Mouse (Mus musculus) MEL (cell line): Measurements from ENCODE around the gene Scap. TPM values are rescaled to one million over a fixed set of nuclear protein-coding genes. Genes with fewer than 3 reads are reported as not detected.

Source experiments
- DNase-seq: peaks from one replicate; pipeline ENCODE4 v3.0.0; 2011; ENCODE audit warnings: low read depth, low spot score
- H3K27ac ChIP-seq: 2 replicates; pipeline ENCODE4 v1.5.1; 2012; ENCODE audit warnings: low read depth, mild to moderate bottlenecking, control low read depth, low read length, moderate library complexity; ENCODE audit not compliant: control insufficient read depth
- H3K27me3 ChIP-seq, 2 experiments: fragments of 150-350 bp in 1 of 2; sonication (generic) in 1 of 2; 2 replicates each; pipeline ENCODE4 v1.6.1; 2012; ENCODE audit warnings: low read length in 2 of 2, mild to moderate bottlenecking in 2 of 2, improper control_type of control experiment in 1 of 2, moderate library complexity in 1 of 2; ENCODE audit not compliant: insufficient read depth in 2 of 2, control insufficient read depth in 1 of 2
- H3K36me3 ChIP-seq, 2 experiments: 2 replicates each; pipeline ENCODE4 v1.6.1; 2012 to 2014; ENCODE audit warnings: low read length in 2 of 2, improper control_type of control experiment in 1 of 2, inconsistent platforms in 1 of 2, mild to moderate bottlenecking in 1 of 2; ENCODE audit not compliant: insufficient read depth in 2 of 2, control insufficient read depth in 1 of 2
- H3K4me1 ChIP-seq, 2 experiments: fragments of 150-350 bp in 1 of 2; sonication (generic) in 1 of 2; 2 replicates each; pipeline ENCODE4 v1.6.1; 2012; ENCODE audit warnings: low read length in 2 of 2, improper control_type of control experiment in 1 of 2, mild to moderate bottlenecking in 1 of 2; ENCODE audit not compliant: insufficient read depth in 2 of 2, control insufficient read depth in 1 of 2
- H3K4me3 ChIP-seq, 2 experiments: fragments of 150-350 bp in 1 of 2; sonication (generic) in 1 of 2; 2 replicates each; pipeline ENCODE4 v1.5.1; 2012; ENCODE audit warnings: low read depth in 2 of 2, low read length in 2 of 2, mild to moderate bottlenecking in 2 of 2, moderate library complexity in 2 of 2, control low read depth in 1 of 2, improper control_type of control experiment in 1 of 2; ENCODE audit not compliant: control insufficient read depth in 1 of 2, insufficient read depth in 1 of 2
- H3K79me2 ChIP-seq: 2 replicates; pipeline ENCODE4 v1.6.1; 2012; ENCODE audit warnings: mild to moderate bottlenecking, low read length, moderate library complexity; ENCODE audit not compliant: control insufficient read depth, poor library complexity, insufficient read depth
- H3K9ac ChIP-seq: 2 replicates; pipeline ENCODE4 v1.6.1; 2012; ENCODE audit warnings: low read depth, mild to moderate bottlenecking, control low read depth, low read length, moderate library complexity; ENCODE audit not compliant: control insufficient read depth, poor library complexity, severe bottlenecking
- H3K9me3 ChIP-seq: fragments of 150-350 bp; sonication (generic); replicated peaks from 2 replicates; pipeline ENCODE4 v1.6.1; 2012; ENCODE audit warnings: mild to moderate bottlenecking, low read length, improper control_type of control experiment, moderate library complexity; ENCODE audit not compliant: insufficient read depth
- BHLHE40 ChIP-seq: IDR thresholded peaks from 2 replicates; pipeline ENCODE4 v1.6.1; 2012; ENCODE audit warnings: low read depth, mild to moderate bottlenecking, inconsistent platforms, low read length, improper control_type of control experiment, borderline replicate concordance
- CHD1 ChIP-seq: IDR thresholded peaks from 2 replicates; pipeline ENCODE4 v1.6.1; 2012; ENCODE audit warnings: low read depth, mild to moderate bottlenecking, inconsistent platforms, low read length, improper control_type of control experiment
- CHD2 ChIP-seq: IDR thresholded peaks from 2 replicates; pipeline ENCODE4 v1.6.1; 2011; ENCODE audit warnings: low read length, improper control_type of control experiment
- CTCF ChIP-seq, 3 experiments: IDR thresholded peaks in 2 of 3; conservative IDR thresholded peaks in 1 of 3; 2 replicates each; pipeline ENCODE4 v1.5.1; 2011 to 2012; ENCODE audit warnings: low read length in 3 of 3, low read depth in 2 of 3, mild to moderate bottlenecking in 2 of 3, improper control_type of control experiment in 1 of 3, inconsistent platforms in 1 of 3, mixed read lengths in 1 of 3, moderate library complexity in 1 of 3; ENCODE audit not compliant: control insufficient read depth in 1 of 3, insufficient read depth in 1 of 3, poor library complexity in 1 of 3, severe bottlenecking in 1 of 3
- E2F4 ChIP-seq: IDR thresholded peaks from 2 replicates; pipeline ENCODE4 v1.6.1; 2011; ENCODE audit warnings: low read depth, low read length, improper control_type of control experiment, borderline replicate concordance
- EP300 ChIP-seq, 2 experiments: IDR thresholded peaks; 2 replicates each; pipeline ENCODE4 v1.6.1; 2011; ENCODE audit warnings: improper control_type of control experiment in 2 of 2, low read length in 2 of 2, low read depth in 1 of 2, mild to moderate bottlenecking in 1 of 2
- ETS1 ChIP-seq: IDR thresholded peaks from 2 replicates; pipeline ENCODE4 v1.6.1; 2012; ENCODE audit warnings: low read depth, mild to moderate bottlenecking, inconsistent platforms, low read length, improper control_type of control experiment, moderate library complexity
- GABPA ChIP-seq: IDR thresholded peaks from 2 replicates; pipeline ENCODE4 v1.6.1; 2012; ENCODE audit warnings: low read depth, mild to moderate bottlenecking, inconsistent platforms, low read length, improper control_type of control experiment, moderate library complexity
- GATA1 ChIP-seq: IDR thresholded peaks from 2 replicates; pipeline ENCODE4 v1.6.1; 2011; ENCODE audit warnings: low read depth, low read length, improper control_type of control experiment
- HCFC1 ChIP-seq: IDR thresholded peaks from 2 replicates; pipeline ENCODE4 v1.6.1; 2012; ENCODE audit warnings: low read depth, mild to moderate bottlenecking, inconsistent platforms, low read length, improper control_type of control experiment, moderate library complexity
- JUND ChIP-seq: IDR thresholded peaks from 2 replicates; pipeline ENCODE4 v1.6.1; 2011; ENCODE audit warnings: low read depth, mild to moderate bottlenecking, improper control_type of control experiment, low read length
- KAT2A ChIP-seq: conservative IDR thresholded peaks from 2 replicates; pipeline ENCODE4 v1.6.1; 2012; ENCODE audit warnings: low read depth, low read length, improper control_type of control experiment, inconsistent platforms
- MAFK ChIP-seq: IDR thresholded peaks from 2 replicates; pipeline ENCODE4 v1.6.1; 2011; ENCODE audit warnings: low read depth, mild to moderate bottlenecking, low read length, improper control_type of control experiment, borderline replicate concordance
- MAX ChIP-seq: IDR thresholded peaks from 2 replicates; pipeline ENCODE4 v1.6.1; 2011; ENCODE audit warnings: low read length, improper control_type of control experiment
- MAZ ChIP-seq: IDR thresholded peaks from 2 replicates; pipeline ENCODE4 v1.6.1; 2012; ENCODE audit warnings: low read depth, mild to moderate bottlenecking, inconsistent platforms, low read length, improper control_type of control experiment
- MEF2A ChIP-seq: IDR thresholded peaks from 2 replicates; pipeline ENCODE4 v1.6.1; 2014; ENCODE audit warnings: low read depth, mild to moderate bottlenecking, inconsistent platforms, low read length, improper control_type of control experiment; ENCODE audit not compliant: poor library complexity, insufficient replicate concordance, severe bottlenecking; ENCODE audit errors: extremely low read depth
- MXI1 ChIP-seq: IDR thresholded peaks from 2 replicates; pipeline ENCODE4 v1.6.1; 2011; ENCODE audit warnings: mild to moderate bottlenecking, low read depth, low read length, improper control_type of control experiment
- MYB ChIP-seq: IDR thresholded peaks from 2 replicates; pipeline ENCODE4 v1.6.1; 2011; ENCODE audit warnings: mild to moderate bottlenecking, low read depth, low read length, improper control_type of control experiment
- MYC ChIP-seq: IDR thresholded peaks from 2 replicates; pipeline ENCODE4 v1.6.1; 2011; ENCODE audit warnings: low read depth, mild to moderate bottlenecking, low read length, improper control_type of control experiment, moderate library complexity
- NELFE ChIP-seq: IDR thresholded peaks from 2 replicates; pipeline ENCODE4 v1.6.1; 2011; ENCODE audit warnings: low read depth, low read length, improper control_type of control experiment
- POLR2A ChIP-seq, 2 experiments: IDR thresholded peaks; 2 replicates each; pipeline ENCODE4 v1.6.1; 2011 to 2012; ENCODE audit warnings: low read length in 2 of 2, mild to moderate bottlenecking in 2 of 2, control low read depth in 1 of 2, improper control_type of control experiment in 1 of 2, low read depth in 1 of 2, moderate library complexity in 1 of 2; ENCODE audit not compliant: control insufficient read depth in 1 of 2, insufficient read depth in 1 of 2, poor library complexity in 1 of 2
- POLR2AphosphoS2 ChIP-seq: IDR thresholded peaks from 2 replicates; pipeline ENCODE4 v1.6.1; 2011; ENCODE audit warnings: low read length, improper control_type of control experiment
- POLR2AphosphoS5 ChIP-seq: IDR thresholded peaks from 2 replicates; pipeline ENCODE4 v1.6.1; 2012; ENCODE audit warnings: low read depth, borderline replicate concordance, mild to moderate bottlenecking, inconsistent platforms, low read length, moderate library complexity, mixed read lengths
- RAD21 ChIP-seq: IDR thresholded peaks from 2 replicates; pipeline ENCODE4 v1.6.1; 2011; ENCODE audit warnings: mild to moderate bottlenecking, low read depth, low read length, improper control_type of control experiment
- SIN3A ChIP-seq: IDR thresholded peaks from 2 replicates; pipeline ENCODE4 v1.6.1; 2012; ENCODE audit warnings: low read length, improper control_type of control experiment, inconsistent platforms
- TAL1 ChIP-seq: IDR thresholded peaks from 2 replicates; pipeline ENCODE4 v1.6.1; 2012; ENCODE audit warnings: mild to moderate bottlenecking, inconsistent platforms, low read length, moderate library complexity, mixed read lengths
- TBP ChIP-seq: IDR thresholded peaks from 2 replicates; pipeline ENCODE4 v1.8.0; 2011; ENCODE audit warnings: low read depth, low read length, improper control_type of control experiment
- TCF12 ChIP-seq: IDR thresholded peaks from 2 replicates; pipeline ENCODE4 v1.6.1; 2014; ENCODE audit warnings: low read depth, mild to moderate bottlenecking, inconsistent platforms, low read length, improper control_type of control experiment, moderate library complexity
- UBTF ChIP-seq: IDR thresholded peaks from 2 replicates; pipeline ENCODE4 v1.6.1; 2012; ENCODE audit warnings: low read depth, mild to moderate bottlenecking, inconsistent platforms, low read length, improper control_type of control experiment, moderate library complexity, borderline replicate concordance; ENCODE audit not compliant: insufficient read depth
- USF1 ChIP-seq: IDR thresholded peaks from 2 replicates; pipeline ENCODE4 v1.6.1; 2014; ENCODE audit warnings: low read depth, mild to moderate bottlenecking, inconsistent platforms, low read length, improper control_type of control experiment, moderate library complexity
- USF2 ChIP-seq, 2 experiments: IDR thresholded peaks; 2 replicates each; pipeline ENCODE4 v1.6.1; 2011 to 2012; ENCODE audit warnings: improper control_type of control experiment in 2 of 2, low read length in 2 of 2, borderline replicate concordance in 1 of 2, inconsistent platforms in 1 of 2, low read depth in 1 of 2, mild to moderate bottlenecking in 1 of 2; ENCODE audit not compliant: insufficient read depth in 1 of 2
- ZC3H11A ChIP-seq: IDR thresholded peaks from 2 replicates; pipeline ENCODE4 v1.6.1; 2012; ENCODE audit warnings: low read depth, mild to moderate bottlenecking, inconsistent platforms, low read length, improper control_type of control experiment
- ZMIZ1 ChIP-seq: IDR thresholded peaks from 2 replicates; pipeline ENCODE4 v1.6.1; 2012; ENCODE audit warnings: low read depth, mild to moderate bottlenecking, inconsistent platforms, low read length, improper control_type of control experiment, moderate library complexity
- ZNF384 ChIP-seq: IDR thresholded peaks from 2 replicates; pipeline ENCODE4 v1.6.1; 2012; ENCODE audit warnings: low read depth, mild to moderate bottlenecking, inconsistent platforms, low read length, improper control_type of control experiment
- polyA plus RNA-seq, 2 experiments: library from polyadenylated mRNA; stranded (reverse) in 1 of 2; unstranded in 1 of 2; fragments of >175 nt in 1 of 2; fragments of >200 nt in 1 of 2; gene quantifications; 2 replicates each; pipeline versions ENCODE4 v1.2.1 to v1.2.4; 2012; ENCODE audit warnings: low replicate concordance in 2 of 2, low read depth in 1 of 2; ENCODE audit not compliant: insufficient read length in 2 of 2, insufficient read depth in 1 of 2, missing spikeins in 1 of 2
- total RNA-seq: library from RNA; depleted of rRNA; stranded (reverse); fragments of 300-350 nt; gene quantifications from 2 replicates; pipeline ENCODE4 v1.2.3, GENCODE M21; 2012; rRNA removed

The Scap gene
- 59.0 and 59.4 TPM in 2 replicates for total RNA-seq
- polyA plus RNA-seq: 10 to 100 TPM in 1 of 2 experiments, not detected in 1; 88.8 TPM

DNA sequence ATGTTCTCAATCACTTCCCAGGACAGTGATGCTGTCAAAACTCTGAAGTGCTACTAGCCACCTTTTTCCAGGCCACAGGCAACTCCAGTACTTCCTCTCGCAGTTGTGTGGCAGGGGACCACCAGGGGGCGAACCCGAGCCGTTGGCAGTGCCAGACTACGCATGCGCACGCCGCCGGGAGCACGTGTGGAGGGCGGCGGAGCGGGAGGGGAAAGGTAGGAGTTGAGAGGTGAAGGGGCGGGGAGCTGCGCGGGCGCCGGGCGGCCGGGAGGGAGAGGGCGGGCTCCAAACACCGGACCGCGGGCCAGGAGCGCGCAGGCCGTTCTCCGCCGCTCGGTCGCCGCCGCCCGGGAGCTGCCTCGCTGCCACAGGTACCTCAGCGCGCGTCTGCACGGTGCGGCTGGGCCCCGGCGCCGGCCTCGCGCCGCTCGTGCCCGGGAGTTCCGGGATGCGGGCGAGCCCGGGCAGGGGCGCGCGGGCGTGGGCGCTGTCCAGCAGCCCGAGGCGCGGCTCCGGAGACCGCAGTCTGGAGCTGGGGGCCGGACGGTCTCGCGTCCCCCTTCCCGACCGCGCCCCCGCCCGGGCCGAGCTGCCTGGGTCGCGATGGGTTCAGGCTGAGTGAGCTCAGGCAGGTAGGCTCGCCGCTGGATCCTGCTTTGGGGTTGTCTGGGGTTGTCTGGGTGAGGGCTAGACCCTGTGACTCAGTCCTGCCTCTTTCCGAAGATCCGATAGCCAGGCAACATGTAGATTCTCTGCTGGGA is at the start of gene Scap:
Gene Scap, plus strand, starts transcription at position 154 of the 761 bp plus-strand sequence.
- peaks cover 15 to 21% of the 10 kb centered on the region in 2 experiments for H3K4me1 ChIP-seq
- peak within 1 kb of the TSS; percentile 88 to 95 for H3K4me3 ChIP-seq
- peak; percentile 96 for DNase-seq
- H3K36me3 ChIP-seq: peaks cover 0 to 22% of the 10 kb centered on the region in 2 experiments; a peak in 2 of 4 replicates
- H3K9ac ChIP-seq: peak within 1 kb of the TSS; percentile 82
- H3K27me3 ChIP-seq: no peaks in the 10 kb centered on the region
- H3K9me3 ChIP-seq: no peaks in the 10 kb centered on the region
- peaks cover 37% of the 10 kb centered on the region for H3K79me2 ChIP-seq
- peak within 1 kb of the TSS; percentile 8; the same call in 1 of the 2 replicates for H3K27ac ChIP-seq
- TF ChIP-seq E2F4 (no peak), MEF2A (no peak), CHD2 (peak; percentile 63; the same call in 1 of the 2 replicates), SIN3A (peak; percentile 91), RAD21 (peak; percentile 21), ETS1 (0 out of 2 replicates have a peak, but pooled peaks have one; percentile 13), USF2 (IDR thresholded peaks at IDR 0.05; ENCODE audit: borderline replicate concordance in 1 of 2, insufficient read depth in 1 of 2, low read depth in 1 of 2, low read length in 2 of 2) (peak in 1 of 2 experiments; percentile 46; a peak in 1 of 4 replicates), MAFK (no peak), ZMIZ1 (no peak), CHD1 (no peak), MXI1 (peak; percentile 97), CTCF (IDR thresholded peaks at IDR 0.05 in 2 of 3, conservative IDR thresholded peaks at IDR 0.05 in 1 of 3; ENCODE audit: control insufficient read depth in 1 of 3, insufficient read depth in 1 of 3, low read depth in 2 of 3, low read length in 3 of 3, poor library complexity in 1 of 3, severe bottlenecking in 1 of 3) (peak; percentile 84 to 96 (median 94)), ZNF384 (no peak), MYB (no peak), TAL1 (no peak), MYC (peak; percentile 93), GATA1 (no peak), TCF12 (peak; percentile 51), JUND (no peak), UBTF (0 out of 2 replicates have a peak, but pooled peaks have one; percentile 48), ZC3H11A (0 out of 2 replicates have a peak, but pooled peaks have one; percentile 15), NELFE (peak; percentile 62), GABPA (no peak), HCFC1 (peak; percentile 88), MAZ (peak; percentile 93), EP300 (IDR thresholded peaks at IDR 0.05; ENCODE audit: low read depth in 1 of 2, low read length in 2 of 2) (peak in 1 of 2 experiments; percentile 34; a peak in 1 of 4 replicates), TBP (0 out of 2 replicates have a peak, but pooled peaks have one; percentile 14), POLR2AphosphoS2 (peak; percentile 41; the same call in 1 of the 2 replicates), POLR2AphosphoS5 (no peak), MAX (peak; percentile 96), KAT2A (peak; percentile 71; the same call in 1 of the 2 replicates), POLR2A (IDR thresholded peaks at IDR 0.05; ENCODE audit: control insufficient read depth in 1 of 2, insufficient read depth in 1 of 2, low read depth in 1 of 2, low read length in 2 of 2, poor library complexity in 1 of 2) (peak; percentile 68 to 83; a peak in 3 of 4 replicates), BHLHE40 (peak; percentile 96), USF1 (peak; percentile 92)
